Mouse (Mus musculus) kidney, postnatal 4 days (tissue): Measurements from ENCODE around the gene Itgav.

Source experiments
- DNase-seq, 2 experiments: peaks; one replicate each; pipeline ENCODE4 v3.0.0; 2021; ENCODE audit warnings: mixed read lengths in 2 of 2

Itgav gene

GRCm38 (mm10) chr2:83713946-83714345, 10.3 kb upstream of the Itgav start:
- no peak for DNase-seq

- peak; percentile 85 to 91 for DNase-seq
Observed at GRCm38 (mm10) chr2:83714783-83715182, 9.4 kb upstream of the Itgav start.

GRCm38 (mm10) chr2:83718341-83718740, 5.9 kb upstream of the Itgav start:
- no peak for DNase-seq

- DNase-seq: no peak
Observed at GRCm38 (mm10) chr2:83721635-83722034, 2.6 kb upstream of the Itgav start.

GRCm38 (mm10) chr2:83722936-83723335, 1.3 kb upstream of the Itgav start:
- DNase-seq: no peak

DNA sequence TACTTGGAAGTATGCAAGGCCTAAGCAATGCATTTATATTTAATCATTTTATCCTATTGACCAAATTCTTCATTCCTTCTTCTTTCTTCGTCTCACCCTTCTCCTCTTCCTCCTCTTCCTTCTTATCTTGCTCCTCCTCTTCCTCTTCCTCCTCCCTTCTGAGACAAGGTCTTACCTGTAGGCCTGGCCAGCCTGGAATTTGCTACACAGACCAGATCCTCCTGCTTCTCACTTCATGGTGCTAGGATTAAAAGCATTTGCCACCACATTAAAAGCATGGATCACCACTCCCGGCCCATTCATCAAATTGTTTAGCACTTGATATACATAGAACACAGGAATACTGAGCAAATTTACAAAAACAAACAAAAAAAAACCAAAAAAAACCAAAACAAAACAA, 851 bp upstream of the Itgav start:
- DNase-seq: no peak

- peak; percentile 78 to 86 for DNase-seq
Observed at GRCm38 (mm10) chr2:83724827-83725730, 882 bp downstream of the Itgav start.

GRCm38 (mm10) chr2:83725796-83726195, 1.6 kb downstream of the Itgav start:
- DNase-seq: no peak

- no peak for DNase-seq
Observed at GRCm38 (mm10) chr2:83728238-83728682, 4.1 kb downstream of the Itgav start.

DNA sequence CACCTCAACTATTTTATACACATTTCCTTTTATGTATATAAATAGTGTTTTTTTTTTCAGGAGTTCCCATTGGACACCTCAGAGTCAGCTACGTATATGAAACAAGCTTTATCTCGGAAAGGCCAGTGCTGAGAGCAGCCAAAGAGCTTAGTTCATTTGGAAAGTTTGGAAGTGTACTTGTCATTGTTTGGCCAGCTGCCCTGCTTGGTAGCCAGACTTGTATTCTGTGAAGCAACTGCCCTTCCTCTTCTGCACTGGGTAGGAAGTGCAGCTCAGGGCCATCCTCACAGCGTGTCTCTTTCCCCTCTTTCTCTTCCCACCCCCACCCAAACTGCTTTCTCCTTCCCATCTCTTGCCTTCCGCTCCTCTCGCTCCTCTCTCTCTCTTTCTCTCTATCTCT, 5.1 kb downstream of the Itgav start:
- peak; percentile 47 to 60 for DNase-seq

- DNase-seq: no peak
Observed at GRCm38 (mm10) chr2:83732896-83733295, 8.7 kb downstream of the Itgav start.

DNA sequence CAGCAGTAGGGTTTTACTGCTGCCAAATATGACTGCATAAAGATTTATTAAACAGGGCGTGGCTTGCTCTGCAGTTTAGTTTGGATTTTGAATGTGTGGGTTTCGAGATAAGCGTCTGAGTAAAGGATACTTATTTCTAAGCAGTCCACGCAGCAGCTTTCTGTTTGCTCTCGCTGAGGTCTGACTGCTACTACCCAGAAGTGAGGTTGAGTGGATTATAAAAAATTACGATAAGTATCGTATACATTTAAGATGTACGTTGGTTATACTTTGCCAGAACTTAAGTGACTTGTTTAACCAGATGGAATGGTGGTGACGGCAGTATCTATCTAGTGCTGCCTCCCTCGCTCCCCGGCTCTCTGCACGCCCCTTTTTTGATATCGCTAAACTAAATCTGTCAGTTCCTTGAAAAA, 9.8 kb downstream of the Itgav start:
- no peak for DNase-seq

DNA sequence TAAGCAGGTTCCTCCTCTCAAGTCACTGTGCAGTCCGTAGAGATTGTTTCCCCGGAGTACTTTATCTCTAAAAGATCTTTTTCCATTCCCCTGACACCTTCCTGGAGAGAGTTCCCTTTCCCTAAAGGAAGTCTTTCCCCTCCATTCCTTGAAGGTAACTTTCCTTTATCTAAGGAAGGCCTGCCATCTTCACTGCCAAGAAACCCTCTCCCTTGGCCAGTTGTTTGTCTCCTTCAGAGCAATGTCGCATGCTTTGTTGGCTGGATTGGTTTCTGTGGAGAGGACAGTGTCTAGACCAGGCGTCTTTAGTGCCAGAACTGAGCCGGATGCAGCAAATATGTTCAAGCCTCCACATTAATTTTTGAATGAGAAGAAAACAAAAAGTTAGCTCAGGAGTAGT, 11.1 kb downstream of the Itgav start:
- no peak for DNase-seq

- no peak for DNase-seq
Observed at GRCm38 (mm10) chr2:83736836-83737235, 12.6 kb downstream of the Itgav start.

GRCm38 (mm10) chr2:83738586-83739251, 14.5 kb downstream of the Itgav start:
- no peak for DNase-seq

DNA sequence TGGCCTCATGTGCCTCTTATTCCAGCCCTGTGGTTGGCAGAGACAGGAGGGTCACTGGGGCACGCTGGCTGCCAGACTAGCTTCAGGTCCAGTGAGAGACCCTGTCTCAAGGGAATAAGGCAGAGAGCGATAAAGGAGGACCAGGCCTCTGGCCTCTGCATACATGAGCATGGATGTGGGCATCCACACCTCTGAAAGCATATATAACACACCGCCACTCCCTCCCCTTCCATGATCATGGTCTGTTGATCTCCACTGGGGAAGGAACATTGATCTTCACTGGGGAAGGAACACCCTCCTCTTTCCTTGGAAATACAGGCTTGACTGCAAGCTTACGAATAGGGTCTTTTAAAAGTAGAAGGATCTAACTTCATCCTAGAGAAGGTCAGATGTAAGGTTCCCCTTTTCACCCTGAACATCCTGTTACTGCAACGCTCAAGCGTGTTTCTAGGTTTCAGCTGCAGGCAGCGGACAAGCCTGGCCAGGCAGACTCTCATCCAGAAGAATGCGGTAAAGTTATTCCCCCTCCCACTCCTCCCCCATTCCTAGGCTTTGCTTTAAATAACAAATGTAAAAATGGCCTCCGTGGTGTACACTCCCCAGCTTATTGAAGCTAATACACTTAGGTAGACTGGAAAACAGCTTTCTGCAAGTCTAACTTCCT, 15.4 kb downstream of the Itgav start:
- peak; percentile 49 to 60 for DNase-seq

- DNase-seq: no peak
Observed at GRCm38 (mm10) chr2:83740601-83741031, 16.4 kb downstream of the Itgav start.

GRCm38 (mm10) chr2:83742210-83742609, 18.0 kb downstream of the Itgav start:
- peak; percentile 29 to 52 for DNase-seq

DNA sequence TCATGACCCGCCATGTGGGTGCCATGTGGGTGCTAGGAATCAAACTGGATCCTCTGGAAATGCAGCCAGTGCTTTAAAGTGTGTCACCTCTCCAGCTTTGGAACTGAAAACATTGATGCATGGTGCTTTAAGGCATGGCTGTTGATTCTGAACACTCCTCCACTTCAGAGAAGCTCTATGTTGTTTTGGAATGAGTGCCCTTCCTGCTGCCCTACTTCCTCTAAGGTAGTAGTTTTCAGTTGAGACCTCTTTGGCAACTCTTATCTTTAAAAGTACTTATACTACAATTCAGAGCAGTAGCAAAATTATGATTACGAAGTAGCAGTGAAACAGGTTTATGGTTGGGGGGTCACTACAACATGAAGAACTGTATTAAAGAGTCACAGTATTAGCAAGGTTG, 18.6 kb downstream of the Itgav start:
- DNase-seq: no peak

- peak in 1 of 2 experiments; percentile 37 for DNase-seq
Observed at GRCm38 (mm10) chr2:83744276-83744952, 20.2 kb downstream of the Itgav start.

DNA sequence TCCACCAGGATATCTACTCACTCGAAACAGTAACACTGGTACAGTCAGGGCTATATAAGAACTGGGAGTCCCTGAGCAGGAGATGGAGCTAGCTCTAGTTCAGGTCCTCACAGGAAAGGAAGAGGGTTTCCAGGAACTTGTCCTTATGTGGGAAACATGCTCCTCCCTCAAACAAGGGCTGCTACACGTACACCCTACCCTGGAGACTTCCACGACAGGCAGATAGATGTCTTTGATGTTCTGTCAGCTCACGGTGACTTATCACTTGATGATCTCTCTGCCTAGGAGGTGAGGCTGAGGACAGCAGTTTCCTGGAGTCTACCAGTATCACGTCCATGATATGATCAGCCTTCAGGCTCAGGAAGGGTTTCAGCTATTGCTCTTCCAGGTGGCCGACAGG, 21.1 kb downstream of the Itgav start:
- no peak for DNase-seq

- no peak for DNase-seq
Observed at GRCm38 (mm10) chr2:83748581-83749118, 24.5 kb downstream of the Itgav start.

- DNase-seq: no peak
Observed at GRCm38 (mm10) chr2:83753008-83753407, 28.8 kb downstream of the Itgav start.
